Mouse (Mus musculus): Measurements from ENCODE around the gene Grm4. TPM values are rescaled to one million over a fixed set of nuclear protein-coding genes. Genes with fewer than 3 reads are reported as not detected.

The Grm4 gene
- polyA plus RNA-seq, 1 experiment from 2014 or later: not detected

- Histone ChIP-seq H3K27ac (ENCODE audit: low read length) (no peak overlapping the region), H3K4me1 (ENCODE audit: control insufficient read depth, low read depth, low read length) (no peaks in the 10 kb centered on the region), H3K27me3 (ENCODE audit: control insufficient read depth, insufficient read depth, low read depth, low read length) (no peaks in the 10 kb centered on the region), H3K4me2 (ENCODE audit: low read depth, low read length) (no peak overlapping the region), H3K4me3 (ENCODE audit: low read depth, low read length) (no peak overlapping the region), H3K9ac (ENCODE audit: low read depth, low read length) (no peak overlapping the region), H3K36me3 (ENCODE audit: control insufficient read depth, insufficient read depth) (no peaks in the 10 kb centered on the region), H3K9me3 (replicated peaks; ENCODE audit: control insufficient read depth, low read length) (no peaks in the 10 kb centered on the region)
- ATAC-seq (ENCODE audit: low read depth): no peak
- 28% methylated on average over 6 of the region's 6 CpGs for WGBS (ENCODE audit: insufficient replicate concordance)
Measured at GRCm38 (mm10) chr17:27422371-27422725, 98.9 kb downstream of the Grm4 start.

- 55% methylated on average over 8 of the region's 8 CpGs for WGBS (ENCODE audit: insufficient replicate concordance)
- H3K9ac ChIP-seq (ENCODE audit: low read depth, low read length): no peak overlapping the region
Measured at GRCm38 (mm10) chr17:27421837-27422236, 99.4 kb downstream of the Grm4 start.

GRCm38 (mm10) chr17:27409006-27409405 is 112.2 kb downstream of the Grm4 start:
- Histone ChIP-seq H3K36me3 (ENCODE audit: control insufficient read depth, insufficient read depth) (no peaks in the 10 kb centered on the region), H3K4me2 (ENCODE audit: low read depth, low read length) (no peak overlapping the region), H3K9me3 (replicated peaks; ENCODE audit: control insufficient read depth, low read length) (no peaks in the 10 kb centered on the region), H3K27ac (ENCODE audit: low read length) (no peak overlapping the region), H3K9ac (ENCODE audit: low read depth, low read length) (no peak overlapping the region), H3K27me3 (ENCODE audit: control insufficient read depth, insufficient read depth, low read depth, low read length) (no peaks in the 10 kb centered on the region), H3K4me1 (ENCODE audit: control insufficient read depth, low read depth, low read length) (no peaks in the 10 kb centered on the region), H3K4me3 (ENCODE audit: low read depth, low read length) (no peak overlapping the region)
- WGBS (ENCODE audit: insufficient replicate concordance): 65% methylated on average over 5 of the region's 5 CpGs
- no peak for ATAC-seq (ENCODE audit: low read depth)

More at GRCm38 (mm10) chr17:27421837-27422236, 99.4 kb downstream of the Grm4 start:
- no peak overlapping the region for H3K27ac ChIP-seq (ENCODE audit: low read length)
- no peaks in the 10 kb centered on the region for H3K27me3 ChIP-seq (ENCODE audit: control insufficient read depth, insufficient read depth, low read depth, low read length)
- no peak overlapping the region for H3K4me3 ChIP-seq (ENCODE audit: low read depth, low read length)
- H3K9me3 ChIP-seq (replicated peaks; ENCODE audit: control insufficient read depth, low read length): no peaks in the 10 kb centered on the region
- ATAC-seq (ENCODE audit: low read depth): no peak
- no peak overlapping the region for H3K4me2 ChIP-seq (ENCODE audit: low read depth, low read length)
- H3K4me1 ChIP-seq (ENCODE audit: control insufficient read depth, low read depth, low read length): no peaks in the 10 kb centered on the region
- H3K36me3 ChIP-seq (ENCODE audit: control insufficient read depth, insufficient read depth): no peaks in the 10 kb centered on the region

GRCm38 (mm10) chr17:27408531-27408930 is 112.7 kb downstream of the Grm4 start:
- Histone ChIP-seq H3K9me3 (replicated peaks; ENCODE audit: control insufficient read depth, low read length) (no peaks in the 10 kb centered on the region), H3K27ac (ENCODE audit: low read length) (no peak overlapping the region), H3K9ac (ENCODE audit: low read depth, low read length) (no peak overlapping the region), H3K4me1 (ENCODE audit: control insufficient read depth, low read depth, low read length) (no peaks in the 10 kb centered on the region), H3K36me3 (ENCODE audit: control insufficient read depth, insufficient read depth) (no peaks in the 10 kb centered on the region), H3K4me2 (ENCODE audit: low read depth, low read length) (no peak overlapping the region), H3K4me3 (ENCODE audit: low read depth, low read length) (no peak overlapping the region), H3K27me3 (ENCODE audit: control insufficient read depth, insufficient read depth, low read depth, low read length) (no peaks in the 10 kb centered on the region)
- no peak for ATAC-seq (ENCODE audit: low read depth)
- WGBS (ENCODE audit: insufficient replicate concordance): 46% methylated on average over 5 of the region's 5 CpGs

- ATAC-seq (ENCODE audit: low read depth): no peak
- 82% methylated on average over 4 of the region's 4 CpGs for WGBS (ENCODE audit: insufficient replicate concordance)
Measured at GRCm38 (mm10) chr17:27406956-27407355, 114.2 kb downstream of the Grm4 start.

GRCm38 (mm10) chr17:27405376-27406024 is 115.7 kb downstream of the Grm4 start:
- H3K4me3 ChIP-seq (ENCODE audit: low read depth, low read length): no peak overlapping the region
- H3K4me2 ChIP-seq (ENCODE audit: low read depth, low read length): no peak overlapping the region
- WGBS (ENCODE audit: insufficient replicate concordance): 44% methylated on average over 19 of the region's 19 CpGs
- no peaks in the 10 kb centered on the region for H3K36me3 ChIP-seq (ENCODE audit: control insufficient read depth, insufficient read depth)
- H3K9me3 ChIP-seq (replicated peaks; ENCODE audit: control insufficient read depth, low read length): no peaks in the 10 kb centered on the region
- no peaks in the 10 kb centered on the region for H3K4me1 ChIP-seq (ENCODE audit: control insufficient read depth, low read depth, low read length)
- H3K27me3 ChIP-seq (ENCODE audit: control insufficient read depth, insufficient read depth, low read depth, low read length): no peaks in the 10 kb centered on the region
- no peak overlapping the region for H3K9ac ChIP-seq (ENCODE audit: low read depth, low read length)
- no peak overlapping the region for H3K27ac ChIP-seq (ENCODE audit: low read length)
- ATAC-seq (ENCODE audit: low read depth): no peak

More at GRCm38 (mm10) chr17:27406956-27407355, 114.2 kb downstream of the Grm4 start:
- Histone ChIP-seq H3K27me3 (ENCODE audit: control insufficient read depth, insufficient read depth, low read depth, low read length) (no peaks in the 10 kb centered on the region), H3K9me3 (replicated peaks; ENCODE audit: control insufficient read depth, low read length) (no peaks in the 10 kb centered on the region), H3K9ac (ENCODE audit: low read depth, low read length) (no peak overlapping the region), H3K4me3 (ENCODE audit: low read depth, low read length) (no peak overlapping the region), H3K36me3 (ENCODE audit: control insufficient read depth, insufficient read depth) (no peaks in the 10 kb centered on the region), H3K27ac (ENCODE audit: low read length) (no peak overlapping the region), H3K4me2 (ENCODE audit: low read depth, low read length) (no peak overlapping the region), H3K4me1 (ENCODE audit: control insufficient read depth, low read depth, low read length) (no peaks in the 10 kb centered on the region)

- no peaks in the 10 kb centered on the region for H3K4me1 ChIP-seq (ENCODE audit: control insufficient read depth, low read depth, low read length)
- no peak overlapping the region for H3K27ac ChIP-seq (ENCODE audit: low read length)
- no peak overlapping the region for H3K4me2 ChIP-seq (ENCODE audit: low read depth, low read length)
- H3K9ac ChIP-seq (ENCODE audit: low read depth, low read length): no peak overlapping the region
- WGBS (ENCODE audit: insufficient replicate concordance): 45% methylated on average over 13 of the region's 13 CpGs
- H3K27me3 ChIP-seq (ENCODE audit: control insufficient read depth, insufficient read depth, low read depth, low read length): no peaks in the 10 kb centered on the region
- no peak overlapping the region for H3K4me3 ChIP-seq (ENCODE audit: low read depth, low read length)
- H3K9me3 ChIP-seq (replicated peaks; ENCODE audit: control insufficient read depth, low read length): no peaks in the 10 kb centered on the region
- H3K36me3 ChIP-seq (ENCODE audit: control insufficient read depth, insufficient read depth): no peaks in the 10 kb centered on the region
- ATAC-seq (ENCODE audit: low read depth): no peak
Measured at GRCm38 (mm10) chr17:27401200-27401599, 120.0 kb downstream of the Grm4 start.

GRCm38 (mm10) chr17:27393931-27394330 is 127.3 kb downstream of the Grm4 start:
- Histone ChIP-seq H3K4me2 (ENCODE audit: low read depth, low read length) (no peak overlapping the region), H3K4me1 (ENCODE audit: control insufficient read depth, low read depth, low read length) (no peaks in the 10 kb centered on the region), H3K27me3 (ENCODE audit: control insufficient read depth, insufficient read depth, low read depth, low read length) (no peaks in the 10 kb centered on the region), H3K9ac (ENCODE audit: low read depth, low read length) (no peak overlapping the region), H3K4me3 (ENCODE audit: low read depth, low read length) (no peak overlapping the region), H3K36me3 (ENCODE audit: control insufficient read depth, insufficient read depth) (no peaks in the 10 kb centered on the region), H3K27ac (ENCODE audit: low read length) (no peak overlapping the region), H3K9me3 (replicated peaks; ENCODE audit: control insufficient read depth, low read length) (no peaks in the 10 kb centered on the region)
- ATAC-seq (ENCODE audit: low read depth): no peak
- 78% methylated on average over 5 of the region's 5 CpGs for WGBS (ENCODE audit: insufficient replicate concordance)

GRCm38 (mm10) chr17:27393432-27393831 is 127.8 kb downstream of the Grm4 start:
- no peak overlapping the region for H3K9ac ChIP-seq (ENCODE audit: low read depth, low read length)
- no peak overlapping the region for H3K27ac ChIP-seq (ENCODE audit: low read length)
- H3K4me1 ChIP-seq (ENCODE audit: control insufficient read depth, low read depth, low read length): no peaks in the 10 kb centered on the region
- no peak for ATAC-seq (ENCODE audit: low read depth)
- no peaks in the 10 kb centered on the region for H3K36me3 ChIP-seq (ENCODE audit: control insufficient read depth, insufficient read depth)
- no peaks in the 10 kb centered on the region for H3K9me3 ChIP-seq (replicated peaks; ENCODE audit: control insufficient read depth, low read length)
- H3K4me3 ChIP-seq (ENCODE audit: low read depth, low read length): no peak overlapping the region
- H3K27me3 ChIP-seq (ENCODE audit: control insufficient read depth, insufficient read depth, low read depth, low read length): no peaks in the 10 kb centered on the region
- WGBS (ENCODE audit: insufficient replicate concordance): 78% methylated on average over 4 of the region's 4 CpGs
- H3K4me2 ChIP-seq (ENCODE audit: low read depth, low read length): no peak overlapping the region

Data from liver, embryonic 16.5 days (tissue).